Mouse (Mus musculus): ENCODE measurements around the gene Mrpl41.

DNA sequence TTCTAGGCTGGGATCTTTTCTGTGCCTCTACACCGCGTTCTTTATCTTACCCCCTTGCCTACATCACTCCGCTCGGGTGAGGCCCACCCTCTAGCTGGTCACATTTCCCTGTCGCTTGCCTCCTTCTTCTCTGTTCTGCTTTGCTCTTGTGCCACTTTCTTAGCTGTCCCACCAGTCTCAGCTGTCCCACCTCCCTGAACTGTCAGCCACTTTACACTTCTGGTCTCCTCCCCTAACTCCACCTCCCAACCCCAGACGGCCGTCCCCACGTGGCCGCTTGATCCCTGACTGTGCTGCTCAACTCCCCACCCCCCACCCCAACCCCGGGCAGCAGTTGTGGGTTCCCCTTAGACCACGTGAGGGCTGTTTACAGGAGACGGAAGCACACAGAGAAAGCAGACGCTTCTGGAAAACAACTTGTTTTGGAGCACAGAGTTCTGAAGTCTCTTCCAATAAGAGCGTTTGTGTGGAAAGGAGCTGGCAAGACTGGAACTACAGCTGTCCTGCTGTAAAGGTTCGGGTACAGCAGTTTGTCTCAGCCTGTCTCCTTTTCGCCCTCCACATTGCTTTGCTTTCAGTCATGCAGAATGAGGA, 903 bp upstream of the Mrpl41 start, which contains the start of gene Pnpla7:
- no peak for TF ChIP-seq POLR2A (IDR thresholded peaks at IDR 0.05; ENCODE audit: low read depth, low read length)
- TF ChIP-seq CTCF (conservative IDR thresholded peaks at IDR 0.05; ENCODE audit: insufficient read depth, insufficient read length, low read depth, low read length) = no peak
